Mouse (Mus musculus): ENCODE results near the gene Plekhh2.

The Plekhh2 gene

DNA sequence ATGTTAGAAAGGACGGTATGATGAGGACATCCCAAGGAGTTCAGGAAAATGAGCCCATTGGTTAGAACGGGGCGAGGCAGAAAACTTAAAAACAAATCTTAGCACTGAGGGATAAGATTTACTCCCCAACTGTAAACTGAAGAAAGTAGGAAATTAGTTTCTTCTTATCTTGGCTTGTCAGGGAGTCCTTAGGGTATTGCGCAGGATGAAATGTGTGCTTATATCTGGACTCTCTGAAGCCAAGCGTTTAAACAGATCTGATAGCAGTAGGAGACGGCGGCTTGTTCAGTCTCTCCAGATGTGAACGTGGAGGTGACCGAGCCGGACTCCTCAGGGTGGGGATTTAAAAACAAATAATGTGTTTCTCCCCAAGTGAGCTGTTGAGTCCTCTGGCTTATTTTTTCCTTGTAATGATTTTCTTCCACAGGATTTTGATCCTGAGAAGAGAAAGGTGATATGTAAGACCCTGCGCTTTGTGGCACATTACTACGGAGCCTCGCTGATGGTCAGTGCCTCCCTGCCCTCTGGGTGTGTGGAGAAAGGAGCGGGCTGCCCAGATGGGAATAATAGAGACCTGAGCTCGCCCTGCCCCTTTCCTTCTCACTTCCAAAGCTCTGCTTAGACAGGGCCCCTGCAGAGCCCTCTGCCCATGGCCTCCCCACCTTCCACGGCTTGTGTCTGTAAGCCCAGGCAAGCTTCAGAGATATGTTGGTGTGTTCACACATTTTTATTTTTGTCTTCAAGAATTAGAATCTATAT is 132.8 kb downstream of the Plekhh2 start:
- DNase-seq (ENCODE audit: low spot score) = no peak

DNA sequence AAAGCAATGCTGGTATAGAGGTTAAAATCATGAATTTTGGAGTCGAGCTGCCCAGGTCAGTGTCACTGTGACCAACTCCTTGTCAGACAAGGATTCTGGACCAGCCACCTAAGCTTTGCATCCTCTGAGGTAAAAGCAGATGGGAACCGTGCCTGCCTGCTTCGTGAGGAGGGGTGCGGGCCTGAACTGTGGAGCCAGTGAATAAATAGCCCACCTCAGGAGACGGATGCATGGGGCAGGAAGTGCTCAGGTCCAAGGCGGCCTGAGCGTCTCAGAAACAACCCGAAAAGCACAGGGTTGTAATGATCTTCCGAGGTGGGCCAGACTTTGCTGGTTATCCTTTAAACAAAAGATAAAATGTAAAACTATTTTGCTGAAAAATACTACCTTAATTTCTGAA is 133.4 kb downstream of the Plekhh2 start:
- DNase-seq (ENCODE audit: low spot score) = no peak

GRCm38 (mm10) chr17:84645894-84646293 is 134.2 kb downstream of the Plekhh2 start:
- no peak for DNase-seq (ENCODE audit: low spot score)

- DNase-seq (ENCODE audit: low spot score) = no peak
Observed at GRCm38 (mm10) chr17:84646477-84646876, 134.8 kb downstream of the Plekhh2 start.

DNA sequence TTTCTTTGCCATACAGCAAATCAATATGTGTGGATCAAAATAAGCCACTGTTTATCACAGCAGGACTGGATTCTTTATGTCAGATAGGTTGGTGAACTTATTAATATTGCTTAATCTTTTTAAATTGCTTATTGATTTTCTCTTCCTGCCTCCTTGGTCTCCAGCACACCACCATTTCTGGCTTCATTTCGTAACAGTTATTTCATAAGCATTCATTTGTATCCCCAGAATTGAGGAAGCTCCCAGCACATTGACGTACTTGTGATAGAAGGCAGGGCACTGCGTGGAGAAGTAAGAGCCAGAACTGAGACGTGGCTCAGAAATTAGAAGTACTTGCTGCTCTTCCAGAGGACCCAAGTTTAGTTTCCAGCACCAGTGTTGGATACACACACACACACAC is 135.9 kb downstream of the Plekhh2 start:
- DNase-seq (ENCODE audit: low spot score) = peak; percentile 21

GRCm38 (mm10) chr17:84650302-84651017 is 138.8 kb downstream of the Plekhh2 start:
- no peak for DNase-seq (ENCODE audit: low spot score)

- DNase-seq (ENCODE audit: low spot score) = no peak
Observed at GRCm38 (mm10) chr17:84653544-84653943, 141.8 kb downstream of the Plekhh2 start.

DNA sequence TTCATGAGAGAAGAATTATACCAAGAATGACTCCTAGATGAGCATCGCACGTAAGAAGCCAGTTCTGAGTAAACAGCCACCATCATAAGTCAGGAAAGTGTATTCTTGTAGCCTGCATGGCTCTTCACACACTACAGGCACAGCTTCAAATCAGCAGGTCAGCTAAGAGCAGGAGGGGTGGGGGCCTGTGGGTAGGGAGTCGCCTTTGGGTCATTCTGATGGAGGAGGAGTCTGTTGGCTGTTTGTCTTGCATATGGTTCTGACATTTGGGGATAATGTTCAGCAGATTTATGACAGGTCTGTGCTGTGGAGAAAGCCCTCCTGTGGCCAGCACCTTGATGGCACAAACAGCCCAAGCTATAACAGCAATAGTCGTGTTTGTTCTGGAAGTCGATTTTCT is 144.5 kb downstream of the Plekhh2 start:
- no peak for DNase-seq (ENCODE audit: low spot score)

DNA sequence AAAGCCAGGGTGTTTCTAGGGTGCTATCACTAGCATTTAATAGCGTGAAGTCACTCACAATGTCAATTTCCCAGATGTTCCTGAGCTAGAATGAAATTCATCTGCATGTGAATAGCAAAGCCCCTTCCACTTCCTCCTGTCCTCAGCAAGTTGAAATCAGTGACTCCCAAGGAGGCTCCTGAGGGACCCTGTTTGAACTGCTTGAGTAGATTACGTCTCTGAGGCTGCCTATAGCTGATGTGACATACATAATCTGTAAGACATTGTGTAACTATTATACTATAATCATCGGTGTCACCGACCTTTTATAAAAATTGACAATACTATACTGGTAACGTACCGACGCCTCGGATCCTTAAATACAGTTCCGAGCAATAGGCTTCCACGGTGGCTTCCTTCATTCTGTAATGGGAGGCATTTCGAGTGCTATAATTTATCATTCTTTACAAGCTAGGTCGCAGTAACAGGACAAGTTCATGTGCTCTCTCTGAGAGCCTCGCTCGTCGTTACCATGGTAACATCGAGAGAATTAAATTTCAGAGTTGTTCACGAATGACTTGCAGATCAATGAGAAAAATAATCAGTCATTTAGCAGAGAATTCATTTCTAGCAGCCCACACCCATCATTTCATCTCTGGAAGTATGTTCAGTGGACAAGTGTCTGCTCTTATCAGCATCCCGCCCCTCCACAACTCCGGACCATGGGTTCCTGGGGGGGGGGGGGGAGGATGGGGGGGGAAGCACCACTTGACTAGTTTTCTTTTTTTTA is 145.1 kb downstream of the Plekhh2 start:
- no peak for DNase-seq (ENCODE audit: low spot score)

DNA sequence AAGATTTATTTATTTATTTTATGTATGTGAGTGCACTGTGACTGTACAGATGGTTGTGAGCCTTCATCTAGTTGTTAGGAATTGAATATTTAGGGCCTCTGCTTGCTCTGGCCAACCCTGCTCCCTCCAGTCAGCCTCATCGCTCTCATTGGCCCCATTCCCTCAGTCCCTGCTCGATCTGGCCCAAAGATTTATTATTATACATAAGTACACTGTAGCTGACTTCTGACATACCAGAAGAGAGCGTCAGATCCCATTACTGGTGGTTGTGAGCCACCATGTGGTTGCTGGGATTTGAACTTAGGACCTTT is 145.7 kb downstream of the Plekhh2 start:
- no peak for DNase-seq (ENCODE audit: low spot score)

DNA sequence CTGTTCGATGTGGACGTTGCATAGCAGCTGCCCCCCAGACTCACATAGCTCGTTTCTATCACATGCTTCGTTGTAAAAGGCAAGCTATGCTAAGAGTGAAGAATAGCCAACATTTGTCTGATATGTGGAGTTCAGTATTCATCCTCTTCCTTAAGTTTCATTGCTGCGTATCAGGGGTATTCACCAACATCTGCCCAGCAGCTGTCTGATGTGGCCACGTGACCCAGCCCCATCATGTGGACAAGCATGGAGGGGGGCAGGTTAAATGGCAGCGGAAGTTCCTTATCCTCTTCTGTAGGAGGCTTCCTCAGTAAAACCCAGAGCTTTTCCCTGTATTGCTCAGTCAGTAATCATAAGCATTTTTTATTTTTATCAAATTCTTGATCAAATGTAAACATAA is 146.1 kb downstream of the Plekhh2 start:
- DNase-seq (ENCODE audit: low spot score) = no peak

DNA sequence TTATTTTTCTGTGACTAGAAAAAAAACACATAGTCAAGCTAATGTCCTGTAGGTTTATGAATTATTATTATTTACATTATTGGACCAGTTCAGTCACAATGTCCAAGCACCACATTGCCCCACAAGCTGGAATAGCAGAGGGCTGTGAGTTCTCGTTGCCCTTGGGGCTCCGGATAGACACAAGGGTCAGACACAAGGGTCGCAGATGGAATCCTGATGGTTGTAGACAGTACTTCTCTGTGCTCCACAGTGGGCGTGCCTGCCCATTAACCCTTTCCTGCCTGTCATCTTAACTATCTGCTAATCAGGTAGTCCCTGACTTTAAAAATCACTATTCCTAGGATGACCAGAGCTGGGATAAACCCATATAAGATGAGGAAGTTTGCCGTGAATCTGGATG is 146.5 kb downstream of the Plekhh2 start:
- DNase-seq (ENCODE audit: low spot score) = no peak

DNA sequence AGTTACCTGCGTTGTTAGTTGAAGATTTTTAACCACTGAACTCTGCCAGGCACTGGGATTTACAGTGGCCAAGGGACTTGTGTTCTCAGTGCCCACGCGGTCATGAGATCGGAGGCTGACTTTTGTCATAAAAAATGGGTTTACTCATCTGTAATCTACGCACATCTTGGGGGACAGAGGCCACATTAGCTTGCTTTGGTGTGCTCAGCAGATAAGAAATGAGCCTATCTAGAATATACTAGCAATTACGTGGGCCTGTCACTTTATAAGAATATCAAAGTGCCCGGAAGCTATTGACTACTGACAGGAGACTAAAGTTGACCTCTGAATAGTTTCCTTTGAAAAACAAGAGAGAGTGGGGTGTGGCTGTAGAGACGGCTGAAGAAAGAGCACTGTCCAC is 147.3 kb downstream of the Plekhh2 start:
- no peak for DNase-seq (ENCODE audit: low spot score)

DNA sequence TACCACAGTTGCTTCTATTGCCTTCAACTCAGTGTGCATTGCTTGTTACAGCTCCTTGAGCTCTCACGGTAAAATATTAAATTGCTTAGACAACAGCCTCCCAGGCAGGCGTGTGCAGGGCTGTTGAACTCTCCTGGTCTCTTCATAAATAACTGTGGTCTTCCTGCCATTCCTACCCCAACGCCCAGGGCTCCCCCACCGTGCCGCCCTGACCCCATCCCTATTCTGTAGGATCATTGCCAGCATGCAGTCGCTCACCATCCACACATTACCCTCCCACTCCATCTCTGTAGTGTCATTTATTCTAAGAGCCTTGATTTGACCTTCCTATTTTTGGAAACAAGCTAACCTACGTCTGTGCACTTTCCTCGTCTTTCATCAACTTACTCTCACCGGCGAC is 153.4 kb downstream of the Plekhh2 start:
- no peak for DNase-seq (ENCODE audit: low spot score)

DNA sequence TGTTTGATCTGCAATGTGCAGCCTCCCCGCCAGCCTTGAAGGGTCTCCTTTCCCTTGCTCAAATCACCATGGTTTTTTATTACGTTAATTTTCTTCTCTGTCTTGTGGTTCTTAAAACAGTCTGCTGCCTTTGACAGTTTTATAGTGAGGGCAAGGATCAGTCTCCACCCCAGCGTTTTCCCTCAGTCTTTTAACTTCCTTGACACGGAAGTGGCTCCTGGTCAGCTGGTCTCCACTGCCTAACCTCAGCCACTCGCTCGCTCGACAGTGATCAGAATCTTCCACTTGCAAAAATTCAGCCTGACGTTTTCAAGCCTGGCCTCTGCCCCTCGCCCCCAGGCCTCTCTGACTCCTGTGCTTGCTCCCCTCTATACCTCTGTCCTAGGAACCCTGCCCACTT is 154.0 kb downstream of the Plekhh2 start:
- DNase-seq (ENCODE audit: low spot score) = no peak

- DNase-seq (ENCODE audit: low spot score) = no peak
Observed at GRCm38 (mm10) chr17:84667848-84668247, 156.2 kb downstream of the Plekhh2 start.
